Comparison of ENCODE assay signal across 10 mouse cellular contexts in genomic region chr3:96559911-96560850, GRCm38 (mm10). TPM values are rescaled to one million over a fixed set of nuclear protein-coding genes. Genes with fewer than 3 reads are reported as not detected.
DNase-seq lines count a peak whose midpoint lies in the region; ATAC-seq and TF ChIP-seq lines count a peak whose summit lies in the region.
"Had no signal": no experiment of that assay in that cellular context is flagged by ENCODE, and none has a peak within 500 bp of the region (broad histone marks: within the 10 kb centered on the region; RNA-seq: fewer than 3 reads in every experiment).

No protein-coding gene starts in this region.

- TF ChIP-seq CTCF in thymus, adult 2 months (IDR thresholded peaks at IDR 0.05; ENCODE audit: borderline replicate concordance, control insufficient read depth, extremely low read depth, insufficient read depth, low read length, poor library complexity), result no peak
- TF ChIP-seq CTCF in olfactory bulb, adult 2 months (IDR thresholded peaks at IDR 0.05; ENCODE audit: insufficient read depth, low read depth, low read length), result no peak

- no peak overlapping the region; the same call in 1 of the 2 replicates for H3K27ac ChIP-seq in thymus, adult 2 months (ENCODE audit: control insufficient read depth, insufficient read depth, low read length)
- peak overlapping the region; percentile 99 for H3K27ac ChIP-seq in heart, embryonic 13.5 days (replicated peaks)
- H3K27ac ChIP-seq in limb, embryonic 11.5 days (replicated peaks; ENCODE audit: low read depth, low read length), result no peak overlapping the region
- H3K27ac ChIP-seq in olfactory bulb, adult 2 months (ENCODE audit: insufficient read depth, low read depth, low read length), result no peak overlapping the region

- ATAC-seq in heart, embryonic 13.5 days (ENCODE audit: extremely low read depth, insufficient number of reproducible peaks, low FRiP score, low TSS enrichment), result no peak
- ATAC-seq in limb, embryonic 11.5 days (ENCODE audit: insufficient number of reproducible peaks, low FRiP score, low TSS enrichment, low read depth), result no peak
- no peak for ATAC-seq in megakaryocyte-erythroid progenitor cell, adult 5-6 weeks (replicated peaks; ENCODE audit: low FRiP score, low TSS enrichment, poor library complexity, severe bottlenecking)

- 55% methylated on average over 23 of the region's 23 CpGs for WGBS in thymus, adult 2 months
- WGBS in heart, embryonic 13.5 days, result 46% methylated on average over 23 of the region's 23 CpGs
- WGBS in limb, embryonic 11.5 days, result 89% methylated on average over 23 of the region's 23 CpGs
- WGBS in olfactory bulb, adult 2 months, result 76% methylated on average over 23 of the region's 23 CpGs

- H3K4me1 ChIP-seq in thymus, adult 2 months (replicated peaks; ENCODE audit: control insufficient read depth, insufficient read depth, low read length), result peaks cover 52% of the 10 kb centered on the region
- peaks cover 55% of the 10 kb centered on the region for H3K4me1 ChIP-seq in heart, embryonic 13.5 days
- peaks cover 22% of the 10 kb centered on the region; the same call in 1 of the 2 replicates for H3K4me1 ChIP-seq in limb, embryonic 11.5 days (ENCODE audit: control insufficient read depth, insufficient read depth, low read length)
- H3K4me1 ChIP-seq in olfactory bulb, adult 2 months (ENCODE audit: control insufficient read depth, insufficient read depth, low read length), result peaks cover 6% of the 10 kb centered on the region

- H3K4me3 ChIP-seq in thymus, adult 2 months (ENCODE audit: control insufficient read depth, insufficient read depth, low read length), result peak overlapping the region; percentile 88
- H3K4me3 ChIP-seq in heart, embryonic 13.5 days, result peak overlapping the region; percentile 96
- H3K4me3 ChIP-seq in limb, embryonic 11.5 days (ENCODE audit: low read depth, low read length), result peak overlapping the region; percentile 73; the same call in 1 of the 2 replicates
- peak overlapping the region; percentile 26 for H3K4me3 ChIP-seq in olfactory bulb, adult 2 months (ENCODE audit: insufficient read depth, low read depth, low read length)

- peaks cover 26% of the 10 kb centered on the region for H3K36me3 ChIP-seq in thymus, adult 2 months (ENCODE audit: control insufficient read depth, insufficient read depth, low read length)
- H3K36me3 ChIP-seq in heart, embryonic 13.5 days, result peaks cover 32% of the 10 kb centered on the region
- peaks cover 8% of the 10 kb centered on the region for H3K36me3 ChIP-seq in limb, embryonic 11.5 days (ENCODE audit: control insufficient read depth, insufficient read depth, low read length)

- no peaks in the 10 kb centered on the region for H3K9me3 ChIP-seq in heart, embryonic 13.5 days
- H3K9me3 ChIP-seq in limb, embryonic 11.5 days (ENCODE audit: control insufficient read depth, low read length), result no peaks in the 10 kb centered on the region

- TF ChIP-seq POLR2A in thymus, adult 2 months (IDR thresholded peaks at IDR 0.05; ENCODE audit: control insufficient read depth, extremely low read depth, insufficient read depth, low read length, poor library complexity), result no peak
- TF ChIP-seq POLR2A in olfactory bulb, adult 2 months (IDR thresholded peaks at IDR 0.05; ENCODE audit: insufficient read depth, low read depth, low read length), result no peak

- no peak for DNase-seq in thymus, adult 2 months
- DNase-seq in thymus, postnatal 10 days (ENCODE audit: low spot score in 2 of 2), result no peak
- DNase-seq in limb, embryonic 11.5 days (ENCODE audit: low spot score), result no peak
- no peak for DNase-seq in frontal cortex, postnatal 10 days (ENCODE audit: low spot score in 2 of 2)
- DNase-seq in left cerebral cortex, postnatal 25 days (ENCODE audit: low spot score in 2 of 2), result no peak

- peak overlapping the region; percentile 93 for H3K4me2 ChIP-seq in heart, embryonic 13.5 days
- H3K4me2 ChIP-seq in limb, embryonic 11.5 days (ENCODE audit: low read depth, severe bottlenecking), result peak overlapping the region; percentile 75

- intact Hi-C loops in left cerebral cortex, postnatal 25 days (cut with DNase I), result no loop called here

- no peaks in the 10 kb centered on the region for H3K27me3 ChIP-seq in thymus, adult 2 months (ENCODE audit: control insufficient read depth, insufficient read depth, low read length)
- H3K27me3 ChIP-seq in heart, embryonic 13.5 days (replicated peaks), result no peaks in the 10 kb centered on the region
- H3K27me3 ChIP-seq in limb, embryonic 11.5 days (ENCODE audit: control insufficient read depth, insufficient read depth, low read length), result no peaks in the 10 kb centered on the region

- H3K9ac ChIP-seq in heart, embryonic 13.5 days, result peak overlapping the region; percentile 100
- H3K9ac ChIP-seq in limb, embryonic 11.5 days (ENCODE audit: low read length), result no peak overlapping the region; the same call in 1 of the 2 replicates

RNA-seq across cellular contexts. Expression of gene Txnip, which starts 2.4 kb away (rescaled TPM):
- polyA plus RNA-seq in thymus, adult 2 months (2012; rRNA removed), result 587 and 719 TPM in 2 replicates
- polyA plus RNA-seq in heart, embryonic 13.5 days (2015; fragmentation: Nextera tagmentation; extraction: Ambion mirVana), result 156 and 165 TPM in 2 replicates
- 54.4 and 57.9 TPM in 2 replicates for polyA plus RNA-seq in limb, embryonic 11.5 days (2014; fragmentation: Nextera tagmentation; extraction: Ambion mirVana)
- polyA plus RNA-seq in olfactory bulb, adult 2 months (2012; ENCODE audit: insufficient read depth, insufficient read length, low replicate concordance, missing spikeins), result not detected in 2 replicates
- 257 and 274 TPM in 2 replicates for total RNA-seq in megakaryocyte-erythroid progenitor cell, adult 5-6 weeks (2014; fragmentation: Nextera tagmentation)
- total RNA-seq in megakaryocyte-erythroid progenitor cell, adult 5-6 weeks (2017), result 121 and 224 TPM in 2 replicates
- total RNA-seq in left cerebral cortex, postnatal 25 days (2021), result 10 to 100 TPM; 18.3 to 18.5 TPM

RNA-seq across cellular contexts. Expression of gene Gm16253, which starts 16.6 kb away (rescaled TPM):
- not detected in 2 replicates for polyA plus RNA-seq in thymus, adult 2 months (2012; rRNA removed)
- polyA plus RNA-seq in heart, embryonic 13.5 days (2015; fragmentation: Nextera tagmentation; extraction: Ambion mirVana), result 1.6 and 1.7 TPM in 2 replicates
- polyA plus RNA-seq in limb, embryonic 11.5 days (2014; fragmentation: Nextera tagmentation; extraction: Ambion mirVana), result 0.69 and 1.0 TPM in 2 replicates
- polyA plus RNA-seq in olfactory bulb, adult 2 months (2012; ENCODE audit: insufficient read depth, insufficient read length, low replicate concordance, missing spikeins), result not detected in 2 replicates
- total RNA-seq in megakaryocyte-erythroid progenitor cell, adult 5-6 weeks (2014; fragmentation: Nextera tagmentation), result not detected in 2 replicates
- not detected in 2 replicates for total RNA-seq in megakaryocyte-erythroid progenitor cell, adult 5-6 weeks (2017)
- not detected for total RNA-seq in left cerebral cortex, postnatal 25 days (2021)
- total RNA-seq: neutrophil, adult 5-6 weeks had no signal
- polyA plus RNA-seq: brain, embryonic 14.5 days had no signal

RNA-seq across cellular contexts. Expression of gene Polr3gl, which starts 33.8 kb away (rescaled TPM):
- 17.8 and 18.2 TPM in 2 replicates for polyA plus RNA-seq in thymus, adult 2 months (2012; rRNA removed)
- 33.5 and 36.1 TPM in 2 replicates for polyA plus RNA-seq in heart, embryonic 13.5 days (2015; fragmentation: Nextera tagmentation; extraction: Ambion mirVana)
- polyA plus RNA-seq in limb, embryonic 11.5 days (2014; fragmentation: Nextera tagmentation; extraction: Ambion mirVana), result 18.8 and 22.8 TPM in 2 replicates
- not detected in 2 replicates for polyA plus RNA-seq in olfactory bulb, adult 2 months (2012; ENCODE audit: insufficient read depth, insufficient read length, low replicate concordance, missing spikeins)
- total RNA-seq in megakaryocyte-erythroid progenitor cell, adult 5-6 weeks (2014; fragmentation: Nextera tagmentation), result 18.4 and 38.1 TPM in 2 replicates
- total RNA-seq in megakaryocyte-erythroid progenitor cell, adult 5-6 weeks (2017), result 56.0 and 72.8 TPM in 2 replicates
- total RNA-seq in left cerebral cortex, postnatal 25 days (2021), result 10 to 100 TPM; 20.7 to 21.2 TPM

RNA-seq across cellular contexts. Expression of gene Hfe2, which starts 35.2 kb away (rescaled TPM):
- polyA plus RNA-seq in thymus, adult 2 months (2012; rRNA removed), result 1.3 and 10.4 TPM in 2 replicates
- 7.4 and 7.5 TPM in 2 replicates for polyA plus RNA-seq in heart, embryonic 13.5 days (2015; fragmentation: Nextera tagmentation; extraction: Ambion mirVana)
- 1.7 and 1.8 TPM in 2 replicates for polyA plus RNA-seq in limb, embryonic 11.5 days (2014; fragmentation: Nextera tagmentation; extraction: Ambion mirVana)
- not detected in 2 replicates for polyA plus RNA-seq in olfactory bulb, adult 2 months (2012; ENCODE audit: insufficient read depth, insufficient read length, low replicate concordance, missing spikeins)
- not detected in 2 replicates for total RNA-seq in megakaryocyte-erythroid progenitor cell, adult 5-6 weeks (2014; fragmentation: Nextera tagmentation)
- not detected in 2 replicates for total RNA-seq in megakaryocyte-erythroid progenitor cell, adult 5-6 weeks (2017)
- 1 to 10 TPM in 1 of 2 experiments, under 1 TPM in 1; 0.85 to 1.4 TPM for total RNA-seq in left cerebral cortex, postnatal 25 days (2021)
- total RNA-seq: neutrophil, adult 5-6 weeks had no signal

RNA-seq across cellular contexts. Expression of gene Ankrd34a, which starts 36.3 kb away (rescaled TPM):
- polyA plus RNA-seq in thymus, adult 2 months (2012; rRNA removed), result 0.18 and 0.49 TPM in 2 replicates
- polyA plus RNA-seq in heart, embryonic 13.5 days (2015; fragmentation: Nextera tagmentation; extraction: Ambion mirVana), result 6.5 and 8.1 TPM in 2 replicates
- polyA plus RNA-seq in limb, embryonic 11.5 days (2014; fragmentation: Nextera tagmentation; extraction: Ambion mirVana), result 1.5 and 1.7 TPM in 2 replicates
- polyA plus RNA-seq in olfactory bulb, adult 2 months (2012; ENCODE audit: insufficient read depth, insufficient read length, low replicate concordance, missing spikeins), result not detected in 2 replicates
- total RNA-seq in megakaryocyte-erythroid progenitor cell, adult 5-6 weeks (2014; fragmentation: Nextera tagmentation), result not detected in 2 replicates
- not detected in 2 replicates for total RNA-seq in megakaryocyte-erythroid progenitor cell, adult 5-6 weeks (2017)
- total RNA-seq in left cerebral cortex, postnatal 25 days (2021), result 10 to 100 TPM; 73.5 to 74.2 TPM
- total RNA-seq: neutrophil, adult 5-6 weeks had no signal

Comparison
In these comparisons a context has a peak if more than half of its experiments do, and no peak if none do; other contexts are left out.
1. H3K4me3 ChIP-seq: peak in every context shown above with its lines; median percentile 96 in heart, embryonic 13.5 days; 88 in thymus, adult 2 months; 73 in limb, embryonic 11.5 days; 26 in olfactory bulb, adult 2 months.
2. RNA of gene Polr3gl, which starts 33.8 kb away (polyA plus RNA-seq): 33.5 to 36.1 TPM in heart, embryonic 13.5 days, 18.8 to 22.8 TPM in limb, embryonic 11.5 days and 17.8 to 18.2 TPM in thymus, adult 2 months; not detected in olfactory bulb, adult 2 months; every median in the first group is over 10 times any median in the second.